Mouse (Mus musculus) midbrain, embryonic 12.5 days (tissue): ENCODE results near the gene Gpr37l1. TPM values are rescaled to one million over a fixed set of nuclear protein-coding genes. Genes with fewer than 3 reads are reported as not detected.

Source experiments
- ATAC-seq: fragments of 200-750 bp; cut with Nextera tagmentation; 2 replicates; pipeline ENCODE4 v1.8.0; 2017; ENCODE audit warnings: low read depth, moderate TSS enrichment, moderate library complexity; ENCODE audit not compliant: low FRiP score
- H3K27ac ChIP-seq: fragments of 300-500 bp; sonication (generic); replicated peaks from 2 replicates; pipeline ENCODE4 v1.5.1; 2016; ENCODE audit warnings: mild to moderate bottlenecking
- H3K27me3 ChIP-seq: fragments of 300-500 bp; sonication (generic); 2 replicates; pipeline ENCODE4 v1.6.1; 2016; ENCODE audit warnings: mild to moderate bottlenecking
- H3K36me3 ChIP-seq: fragments of 300-500 bp; sonication (generic); 2 replicates; pipeline ENCODE4 v1.6.1; 2016
- H3K4me1 ChIP-seq: fragments of 300-500 bp; sonication (generic); 2 replicates; pipeline ENCODE4 v1.6.1; 2016
- H3K4me2 ChIP-seq: fragments of 300-500 bp; sonication (generic); replicated peaks from 2 replicates; pipeline ENCODE4 v1.6.1; 2016; ENCODE audit warnings: mild to moderate bottlenecking, moderate library complexity
- H3K4me3 ChIP-seq: fragments of 300-500 bp; sonication (generic); 2 replicates; pipeline ENCODE4 v1.5.1; 2016; ENCODE audit warnings: mild to moderate bottlenecking
- H3K9ac ChIP-seq: fragments of 300-500 bp; sonication (generic); replicated peaks from 2 replicates; pipeline ENCODE4 v1.6.1; 2016; ENCODE audit warnings: mild to moderate bottlenecking, moderate library complexity
- H3K9me3 ChIP-seq: fragments of 300-500 bp; sonication (generic); 2 replicates; pipeline ENCODE4 v1.6.1; 2016; ENCODE audit warnings: mild to moderate bottlenecking
- WGBS: fragments of 180-500 bp; shearing (Covaris S2); methylation state at CpG from one replicate; pipeline ENCODE4 v1.1.7; 2016; 5-methylcytosine and 5-hydroxymethylcytosine counted together
- polyA plus RNA-seq: library from polyadenylated mRNA; unstranded; fragments of >200 nt; fragmentation: Nextera tagmentation; extraction: Ambion mirVana; gene quantifications from 2 replicates; pipeline ENCODE4 v1.2.1, GENCODE M21; 2016

Gpr37l1 gene
- not detected in 2 replicates for polyA plus RNA-seq

GRCm38 (mm10) chr1:135167435-135167834 is at the start of gene Gpr37l1:
Gene Gpr37l1, minus strand, starts transcription at chr1:135167681.
- Histone ChIP-seq H3K4me3 (no peak within 1 kb of the TSS), H3K9ac (no peak within 1 kb of the TSS), H3K27me3 (no peaks in the 10 kb centered on the region; the same call in 1 of the 2 replicates), H3K27ac (no peak within 1 kb of the TSS), H3K4me2 (no peak within 1 kb of the TSS), H3K36me3 (no peaks in the 10 kb centered on the region), H3K4me1 (no peaks in the 10 kb centered on the region), H3K9me3 (no peaks in the 10 kb centered on the region)
- no peak for ATAC-seq
- WGBS = 69% methylated on average over 11 of the region's 11 CpGs

- WGBS = 89% methylated on average over 9 of the region's 9 CpGs
- no peaks in the 10 kb centered on the region for H3K36me3 ChIP-seq
These were observed 46.5 kb upstream of the Gpr37l1 start for GRCm38 (mm10) chr1:135213772-135214640.

GRCm38 (mm10) chr1:135210421-135210820 is 42.9 kb upstream of the Gpr37l1 start:
- Histone ChIP-seq H3K9ac (no peak overlapping the region), H3K27ac (no peak overlapping the region), H3K4me3 (no peak overlapping the region), H3K9me3 (no peaks in the 10 kb centered on the region), H3K27me3 (no peaks in the 10 kb centered on the region), H3K4me1 (no peaks in the 10 kb centered on the region), H3K36me3 (no peaks in the 10 kb centered on the region), H3K4me2 (no peak overlapping the region)
- no peak for ATAC-seq
- WGBS = 47% methylated on average over 5 of the region's 5 CpGs

More at GRCm38 (mm10) chr1:135213772-135214640, 46.5 kb upstream of the Gpr37l1 start:
- no peak for ATAC-seq
- Histone ChIP-seq H3K4me3 (no peak overlapping the region), H3K27ac (no peak overlapping the region), H3K9me3 (no peaks in the 10 kb centered on the region), H3K4me1 (no peaks in the 10 kb centered on the region), H3K9ac (no peak overlapping the region), H3K27me3 (no peaks in the 10 kb centered on the region), H3K4me2 (no peak overlapping the region)

- no peak overlapping the region for H3K9ac ChIP-seq
- H3K9me3 ChIP-seq = no peaks in the 10 kb centered on the region
- H3K27me3 ChIP-seq = no peaks in the 10 kb centered on the region
- H3K4me1 ChIP-seq = 0 out of 2 replicates have a peak, but pooled peaks cover 10% of the 10 kb centered on the region
- no peak overlapping the region for H3K4me2 ChIP-seq
- no peaks in the 10 kb centered on the region for H3K36me3 ChIP-seq
- 80% methylated on average over 9 of the region's 9 CpGs for WGBS
- no peak overlapping the region for H3K27ac ChIP-seq
- no peak overlapping the region for H3K4me3 ChIP-seq
- no peak for ATAC-seq
These were observed 41.2 kb upstream of the Gpr37l1 start for GRCm38 (mm10) chr1:135208716-135209115.

GRCm38 (mm10) chr1:135206586-135207339 is 39.3 kb upstream of the Gpr37l1 start:
- H3K36me3 ChIP-seq = no peaks in the 10 kb centered on the region
- 93% methylated on average over 14 of the region's 14 CpGs for WGBS

GRCm38 (mm10) chr1:135205257-135205656 is 37.8 kb upstream of the Gpr37l1 start:
- 61% methylated on average over 4 of the region's 4 CpGs for WGBS
- no peak for ATAC-seq
- no peaks in the 10 kb centered on the region for H3K9me3 ChIP-seq
- 0 out of 2 replicates have a peak overlapping the region, but pooled peaks have one; percentile 20 for H3K27ac ChIP-seq
- H3K4me2 ChIP-seq = no peak overlapping the region
- H3K36me3 ChIP-seq = no peaks in the 10 kb centered on the region
- 0 out of 2 replicates have a peak, but pooled peaks cover 10% of the 10 kb centered on the region for H3K4me1 ChIP-seq
- no peaks in the 10 kb centered on the region for H3K27me3 ChIP-seq
- H3K4me3 ChIP-seq = no peak overlapping the region
- no peak overlapping the region for H3K9ac ChIP-seq

More at GRCm38 (mm10) chr1:135206586-135207339, 39.3 kb upstream of the Gpr37l1 start:
- no peaks in the 10 kb centered on the region for H3K27me3 ChIP-seq
- H3K9ac ChIP-seq = no peak overlapping the region
- H3K4me1 ChIP-seq = 0 out of 2 replicates have a peak, but pooled peaks cover 10% of the 10 kb centered on the region
- H3K27ac ChIP-seq = no peak overlapping the region
- H3K4me2 ChIP-seq = no peak overlapping the region
- no peak for ATAC-seq
- H3K9me3 ChIP-seq = no peaks in the 10 kb centered on the region
- no peak overlapping the region for H3K4me3 ChIP-seq

- Histone ChIP-seq H3K27ac (no peak overlapping the region), H3K27me3 (no peaks in the 10 kb centered on the region), H3K4me1 (peaks cover 14% of the 10 kb centered on the region), H3K4me2 (no peak overlapping the region), H3K9ac (no peak overlapping the region), H3K36me3 (no peaks in the 10 kb centered on the region), H3K4me3 (no peak overlapping the region), H3K9me3 (no peaks in the 10 kb centered on the region)
- ATAC-seq = no peak
- 33% methylated on average over 12 of the region's 12 CpGs for WGBS
These were observed 37.0 kb upstream of the Gpr37l1 start for GRCm38 (mm10) chr1:135204196-135205126.

GRCm38 (mm10) chr1:135200400-135200799 is 32.9 kb upstream of the Gpr37l1 start:
- H3K9ac ChIP-seq = no peak overlapping the region
- no peaks in the 10 kb centered on the region for H3K27me3 ChIP-seq
- H3K4me3 ChIP-seq = no peak overlapping the region
- no peak overlapping the region for H3K27ac ChIP-seq
- H3K36me3 ChIP-seq = no peaks in the 10 kb centered on the region
- ATAC-seq = no peak
- no peak overlapping the region for H3K4me2 ChIP-seq
- no peaks in the 10 kb centered on the region for H3K9me3 ChIP-seq
- 83% methylated on average over 4 of the region's 4 CpGs for WGBS
- H3K4me1 ChIP-seq = peaks cover 25% of the 10 kb centered on the region

GRCm38 (mm10) chr1:135199014-135199819 is 31.7 kb upstream of the Gpr37l1 start:
- H3K9me3 ChIP-seq = no peaks in the 10 kb centered on the region
- H3K4me3 ChIP-seq = peak overlapping the region; percentile 22; the same call in 1 of the 2 replicates
- no peak overlapping the region for H3K9ac ChIP-seq
- H3K27ac ChIP-seq = peak overlapping the region; percentile 52
- peaks cover 17% of the 10 kb centered on the region for H3K4me1 ChIP-seq
- 2% methylated on average over 21 of the region's 21 CpGs for WGBS
- no peaks in the 10 kb centered on the region for H3K36me3 ChIP-seq
- H3K4me2 ChIP-seq = peak overlapping the region; percentile 49
- H3K27me3 ChIP-seq = no peaks in the 10 kb centered on the region
- ATAC-seq = peak; percentile 75

- H3K36me3 ChIP-seq = no peaks in the 10 kb centered on the region
- peak overlapping the region; percentile 49 for H3K4me2 ChIP-seq
- 22% methylated on average over 5 of the region's 5 CpGs for WGBS
- no peak for ATAC-seq
- 0 out of 2 replicates have a peak overlapping the region, but pooled peaks have one; percentile 3 for H3K27ac ChIP-seq
- no peaks in the 10 kb centered on the region for H3K9me3 ChIP-seq
- H3K9ac ChIP-seq = no peak overlapping the region
- no peaks in the 10 kb centered on the region for H3K27me3 ChIP-seq
- peaks cover 15% of the 10 kb centered on the region for H3K4me1 ChIP-seq
- H3K4me3 ChIP-seq = no peak overlapping the region
These were observed 30.9 kb upstream of the Gpr37l1 start for GRCm38 (mm10) chr1:135198412-135198811.
